Mouse (Mus musculus) adrenal gland, postnatal 25 days (tissue): ENCODE measurements around the gene Ssh3. TPM values are rescaled to one million over a fixed set of nuclear protein-coding genes. Genes with fewer than 3 reads are reported as not detected.
A peak's percentile ranks its signal among the peaks of the same experiment; 100 is the strongest.

Experiments
- DNase-seq: peaks from one replicate; pipeline ENCODE4 v3.0.0; 2021; ENCODE audit warnings: mixed read lengths
- total RNA-seq: library from RNA; stranded (reverse); gene quantifications from 2 replicates; pipeline ENCODE4 v1.2.3, GENCODE M21; 2021

Gene Ssh3
- total RNA-seq, 1 experiment from 2014 or later, result 52.3 TPM

DNA sequence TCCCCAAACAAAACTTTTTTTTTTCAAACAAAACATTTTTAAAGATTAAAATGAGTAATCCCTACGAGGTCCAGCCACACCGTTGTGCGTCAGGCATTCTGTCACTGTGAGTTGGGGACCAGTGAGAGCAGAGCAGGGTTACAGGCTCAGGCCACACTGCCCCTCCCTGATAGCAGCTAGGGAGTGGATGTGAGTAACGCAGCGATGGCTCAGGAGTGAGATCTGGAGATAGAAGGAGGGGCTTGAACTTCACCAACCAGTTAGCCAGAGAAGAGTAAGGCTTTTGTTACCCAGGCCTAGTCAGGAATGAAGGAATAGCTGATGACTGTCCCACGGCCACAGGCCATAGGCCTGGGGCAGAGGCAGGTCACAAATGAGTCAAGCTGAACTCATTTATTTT is 24.2 kb downstream of the Ssh3 start:
- no peak for DNase-seq

DNA sequence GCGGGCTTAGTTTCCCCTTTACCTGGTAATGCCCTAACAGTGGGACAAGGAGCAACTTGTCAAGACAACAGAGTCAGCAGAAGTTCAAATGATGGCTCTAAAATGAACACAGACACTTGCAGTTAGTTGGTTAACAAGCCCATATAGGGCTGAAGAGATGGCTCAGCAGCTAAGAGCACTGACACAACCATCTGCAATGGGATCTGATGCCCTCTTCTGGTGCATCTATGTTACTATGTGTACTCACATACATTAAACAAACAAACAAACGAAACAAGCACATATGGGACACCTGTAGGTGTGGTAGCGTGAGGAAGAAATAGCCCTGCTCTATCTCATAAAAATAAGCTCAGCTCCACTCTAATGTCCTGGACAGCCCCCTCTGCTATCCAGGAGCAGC is 26.6 kb downstream of the Ssh3 start:
- no peak for DNase-seq

DNA sequence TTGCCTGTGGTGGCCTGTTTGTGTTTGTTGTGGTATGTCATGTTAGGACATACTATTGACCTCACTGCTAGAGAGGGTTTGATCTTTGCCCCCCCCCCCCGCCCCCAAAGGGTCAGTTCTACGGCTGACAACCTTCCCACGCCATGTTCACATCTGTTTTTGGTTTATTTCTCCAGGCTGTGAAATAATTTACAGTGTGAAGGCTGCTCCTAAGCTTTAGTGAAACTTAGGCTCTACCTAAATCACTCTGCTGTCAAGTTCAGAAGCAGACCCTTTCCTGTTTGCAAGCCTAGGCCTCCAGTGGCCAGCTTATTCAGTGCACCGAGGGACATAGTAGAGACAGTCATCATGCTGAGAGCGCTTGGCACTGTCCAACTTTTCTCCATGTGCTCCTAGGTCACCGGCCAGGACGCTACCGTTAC is 28.7 kb downstream of the Ssh3 start:
- DNase-seq, result no peak

DNA sequence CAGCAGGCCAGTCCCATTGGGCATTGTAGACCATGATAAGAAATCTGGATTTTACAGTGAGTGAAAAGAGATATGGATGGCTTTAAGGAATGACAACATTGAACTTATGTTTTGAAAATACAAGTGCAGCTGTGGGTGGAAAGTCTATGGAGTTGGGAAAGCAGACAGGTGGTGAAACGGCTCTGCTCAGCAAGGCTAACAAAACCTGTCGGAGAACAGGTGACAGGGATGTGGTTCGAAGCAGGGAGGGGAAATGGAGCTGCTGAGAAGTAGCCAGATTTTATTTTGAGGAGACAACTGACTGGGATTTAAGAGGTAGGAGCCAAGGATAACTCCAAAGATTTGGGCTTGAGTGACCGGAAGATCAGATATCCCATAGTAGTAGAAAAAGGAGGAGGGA is 34.4 kb downstream of the Ssh3 start:
- no peak for DNase-seq

DNA sequence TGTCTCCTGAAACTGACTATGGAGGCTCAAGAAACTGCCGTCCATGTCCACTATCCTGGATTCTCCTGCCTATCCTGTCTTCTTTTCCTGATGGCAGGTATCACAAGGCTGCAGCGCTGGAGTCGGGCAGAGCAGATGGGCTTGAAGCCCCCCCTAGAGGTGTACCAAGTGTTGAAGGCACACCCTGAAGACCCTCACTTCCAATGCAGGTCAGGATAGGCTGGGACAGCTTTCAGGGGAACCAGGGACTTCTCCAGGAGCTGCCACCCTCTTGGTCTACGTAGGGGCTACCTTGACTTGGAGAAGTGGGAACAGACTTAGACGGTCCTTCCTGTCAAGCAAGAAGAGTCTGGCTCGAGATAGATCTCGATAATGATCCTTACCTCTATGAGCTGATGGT is 36.3 kb downstream of the Ssh3 start:
- no peak for DNase-seq

DNA sequence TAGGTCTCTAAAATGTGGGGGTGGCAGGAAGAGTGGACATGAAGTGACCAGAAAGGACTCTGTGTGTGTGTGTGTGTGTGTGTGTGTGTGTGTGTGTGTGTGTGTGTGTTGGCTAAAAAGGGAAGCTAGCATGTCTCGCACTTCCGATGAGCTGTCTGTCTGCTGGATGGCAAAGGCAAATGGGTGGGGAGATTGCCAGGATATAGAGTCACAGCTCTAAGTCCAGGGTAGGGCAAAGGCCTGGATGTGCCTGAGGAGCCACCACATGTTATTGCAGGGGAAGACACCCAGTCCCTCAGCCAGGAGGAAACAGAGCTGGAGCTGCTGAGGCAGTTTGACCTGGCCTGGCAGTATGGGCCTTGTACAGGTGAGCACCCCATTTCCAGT is 36.8 kb downstream of the Ssh3 start:
- no peak for DNase-seq

DNA sequence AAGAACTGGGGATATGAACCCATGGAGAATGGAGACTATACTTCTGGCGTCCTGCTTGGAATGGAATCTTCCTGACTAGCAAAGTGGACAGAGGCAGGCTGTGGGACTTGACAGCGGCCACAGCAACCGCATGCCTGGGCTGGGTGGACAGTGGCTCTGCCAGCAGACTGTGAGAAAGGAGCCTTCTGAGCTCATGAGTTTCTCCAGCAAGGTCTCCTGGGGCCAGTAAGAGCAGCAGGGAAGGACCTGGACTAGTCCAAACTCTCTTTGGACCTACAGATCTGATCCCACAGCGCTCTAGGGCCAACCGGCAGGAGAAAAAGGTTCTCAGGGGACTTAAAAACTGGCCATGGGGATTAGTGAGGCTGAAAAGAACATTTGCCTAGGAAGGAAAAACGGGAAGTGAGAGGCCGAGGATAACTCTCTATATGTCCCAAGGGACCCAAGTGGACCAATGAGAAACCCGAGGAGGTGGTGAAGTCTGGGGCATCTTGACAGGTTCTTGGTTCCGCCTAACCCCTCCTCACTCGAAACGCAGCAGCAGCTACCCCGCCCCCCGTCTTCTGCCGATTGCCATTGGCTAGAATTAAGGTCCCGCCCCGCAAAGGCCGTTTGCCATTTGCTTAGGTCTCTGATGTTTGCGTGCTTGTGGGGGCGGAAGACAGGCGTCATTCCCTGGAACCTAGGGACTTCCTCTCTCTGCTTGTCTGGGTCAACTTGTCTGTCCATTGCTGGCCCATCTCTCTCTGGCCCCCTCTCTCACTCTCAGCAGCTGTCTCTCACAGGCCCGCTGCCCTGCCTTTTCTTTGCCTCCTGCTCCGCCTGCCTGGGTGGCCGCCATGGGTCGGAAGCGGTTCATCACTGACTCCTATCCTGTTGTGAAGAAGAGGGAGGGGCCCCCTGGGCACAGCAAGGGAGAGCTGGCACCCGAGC is 37.5 kb downstream of the Ssh3 start, which contains the start of gene Pold4:
Gene Pold4, plus strand, starts transcription at position 647 of the 933 bp plus-strand sequence.
- DNase-seq, result peak; percentile 97

DNA sequence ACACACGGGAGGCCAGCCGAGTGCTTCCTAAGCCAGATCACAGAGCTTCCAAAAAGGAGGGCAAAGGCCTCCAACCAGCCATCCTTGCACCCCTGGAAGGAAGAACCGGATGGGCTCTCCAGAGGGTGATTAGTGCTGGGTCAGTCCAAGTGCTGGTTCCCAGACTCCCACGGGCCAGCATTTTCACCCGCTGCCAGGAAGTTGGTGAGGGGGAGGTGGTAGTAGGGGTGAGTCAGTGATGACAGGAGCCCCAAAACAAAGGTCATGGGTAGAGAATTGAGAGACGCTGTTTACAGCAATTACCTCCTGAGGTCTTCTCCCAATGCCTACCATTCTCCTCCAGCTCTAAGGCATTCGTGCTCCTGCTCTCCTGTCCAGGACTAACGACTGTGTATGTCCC is 38.6 kb downstream of the Ssh3 start:
- peak; percentile 64 for DNase-seq

DNA sequence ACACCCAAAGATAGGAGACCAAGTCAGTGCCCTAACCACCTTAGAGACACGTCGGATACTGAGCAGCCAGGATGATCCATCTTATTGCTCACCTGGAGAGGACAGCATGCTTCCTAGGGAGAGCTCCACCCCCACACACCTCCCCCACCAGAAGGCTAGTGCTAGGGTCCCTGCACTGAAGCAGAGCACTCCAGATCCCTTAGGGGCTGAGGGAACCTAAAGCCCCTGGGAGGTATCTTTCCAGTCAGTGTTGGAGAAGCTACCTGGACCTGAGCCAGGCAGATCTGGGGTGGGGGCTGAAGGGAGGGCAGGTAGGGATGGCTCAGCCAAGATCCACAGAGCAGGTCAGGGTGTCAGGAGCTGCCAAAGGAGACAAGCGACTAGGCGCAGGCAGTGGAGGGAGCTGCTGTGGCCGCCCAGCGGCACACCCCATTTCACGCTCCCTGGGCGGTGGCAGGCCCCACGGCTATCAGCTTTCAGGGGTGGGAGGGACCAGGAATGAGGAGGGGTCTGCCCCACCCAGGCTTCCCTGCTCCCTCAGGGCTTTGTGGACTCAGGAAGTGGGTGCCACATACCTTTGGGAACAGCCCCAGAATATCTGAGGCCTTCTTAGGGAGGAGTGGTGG is 39.4 kb downstream of the Ssh3 start:
- DNase-seq, result no peak

DNA sequence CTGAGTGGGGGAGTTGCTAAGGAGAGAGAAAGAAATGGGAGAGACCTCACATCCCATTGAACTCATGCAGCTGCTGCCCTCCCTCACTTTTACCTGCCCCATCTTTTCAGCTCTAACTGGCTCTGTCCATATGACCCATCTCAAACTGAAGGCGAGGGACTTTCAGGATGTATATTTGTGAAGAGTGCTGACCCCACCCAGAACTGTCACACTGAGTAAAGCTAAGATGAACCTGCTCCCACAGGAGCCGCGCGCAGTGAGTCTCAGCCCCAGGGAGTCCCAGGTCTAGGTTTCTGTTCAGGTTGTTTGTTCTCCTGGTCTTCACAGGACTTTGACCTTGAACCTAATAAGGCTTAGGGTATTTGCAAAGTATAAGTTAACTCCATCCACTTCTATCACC is 40.1 kb downstream of the Ssh3 start:
- DNase-seq, result no peak

DNA sequence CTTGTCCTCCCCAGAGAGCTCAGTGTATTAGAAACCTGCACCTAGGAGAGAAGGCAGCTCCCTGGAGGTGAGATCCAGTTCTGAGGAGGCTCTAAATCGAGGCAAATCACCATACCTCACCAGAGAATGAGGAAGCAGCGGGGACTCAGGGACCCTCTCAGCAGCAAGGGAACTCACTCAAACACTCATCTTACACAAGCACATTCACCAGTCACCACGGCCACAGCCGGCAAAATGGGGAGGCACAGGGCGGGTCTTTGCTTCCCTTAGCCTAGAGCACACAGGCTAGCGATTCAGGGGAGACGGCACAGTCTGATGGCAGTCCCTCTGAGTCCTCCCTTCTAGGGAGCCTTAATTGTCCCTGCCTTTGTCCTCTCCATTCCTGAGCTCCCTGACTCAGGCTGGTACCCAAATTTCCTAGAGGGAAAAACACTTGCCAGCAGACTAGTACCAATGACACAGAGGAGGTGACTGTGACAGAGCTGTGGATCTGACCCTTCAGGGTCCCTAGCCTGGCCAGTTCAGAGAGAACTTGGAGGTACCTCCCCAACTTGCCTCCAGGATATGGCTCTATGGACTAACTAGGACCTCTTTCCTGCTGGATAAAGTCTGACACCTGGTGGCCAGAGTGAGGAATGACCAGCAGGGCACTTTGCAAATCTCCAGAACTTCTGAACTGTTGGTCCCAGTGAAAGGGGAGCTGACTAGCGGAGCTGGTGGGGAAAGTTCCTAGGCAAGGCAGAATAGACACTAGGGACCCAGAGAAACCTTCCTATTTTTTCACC is 40.9 kb downstream of the Ssh3 start:
- peak; percentile 56 for DNase-seq

DNA sequence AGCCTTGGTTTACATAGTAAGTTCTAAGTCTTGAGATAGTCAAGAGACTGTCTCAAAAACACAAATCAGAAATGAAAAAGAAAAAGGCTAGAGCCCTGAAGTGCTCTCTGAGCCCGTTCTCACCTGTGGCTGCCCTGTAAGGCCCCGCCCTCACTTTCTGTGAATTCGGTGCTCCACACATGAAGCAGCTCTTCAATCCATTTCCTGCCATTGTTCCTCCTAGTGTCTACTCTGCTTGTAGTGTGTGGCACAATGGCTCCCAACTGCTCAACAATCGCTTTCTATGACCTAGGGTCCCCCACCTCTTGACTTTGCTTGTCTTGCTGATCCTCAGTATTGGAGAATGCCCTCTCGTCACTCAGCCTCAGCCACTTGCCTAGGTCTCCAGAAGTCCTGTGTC is 41.5 kb downstream of the Ssh3 start:
- DNase-seq, result no peak

DNA sequence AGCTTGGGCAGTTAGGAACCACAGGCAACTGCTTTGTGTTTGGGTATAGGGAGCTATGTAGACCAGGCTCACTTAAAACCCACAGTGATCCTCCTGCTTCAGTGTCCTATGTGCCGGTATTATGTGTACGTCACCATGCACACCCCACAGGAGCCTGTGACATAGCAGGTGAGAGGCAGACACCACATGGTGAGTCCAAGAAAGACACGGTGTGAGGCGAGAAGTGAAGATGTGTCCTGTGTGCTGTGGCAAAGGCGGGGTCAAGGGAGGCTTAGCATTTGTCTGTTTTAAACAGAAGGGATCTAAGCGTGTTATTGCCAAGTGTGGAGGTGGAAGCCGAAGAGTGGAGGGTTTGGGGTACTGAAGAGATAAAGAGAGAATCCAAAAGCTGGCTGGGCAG is 42.2 kb downstream of the Ssh3 start:
- DNase-seq, result no peak

DNA sequence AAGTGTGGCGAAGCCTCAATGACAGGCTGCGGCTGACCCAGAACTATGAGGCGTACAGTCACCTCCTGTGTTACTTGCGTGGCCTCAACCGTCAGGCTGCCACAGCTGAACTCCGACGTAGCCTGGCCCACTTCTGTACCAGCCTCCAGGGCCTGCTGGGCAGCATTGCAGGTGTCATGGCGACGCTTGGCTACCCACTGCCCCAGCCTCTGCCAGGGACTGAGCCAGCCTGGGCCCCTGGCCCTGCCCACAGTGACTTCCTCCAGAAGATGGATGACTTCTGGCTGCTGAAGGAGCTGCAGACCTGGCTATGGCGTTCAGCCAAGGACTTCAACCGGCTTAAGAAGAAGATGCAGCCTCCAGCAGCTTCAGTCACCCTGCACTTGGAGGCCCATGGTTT is 46.8 kb downstream of the Ssh3 start:
- DNase-seq, result peak; percentile 54

DNA sequence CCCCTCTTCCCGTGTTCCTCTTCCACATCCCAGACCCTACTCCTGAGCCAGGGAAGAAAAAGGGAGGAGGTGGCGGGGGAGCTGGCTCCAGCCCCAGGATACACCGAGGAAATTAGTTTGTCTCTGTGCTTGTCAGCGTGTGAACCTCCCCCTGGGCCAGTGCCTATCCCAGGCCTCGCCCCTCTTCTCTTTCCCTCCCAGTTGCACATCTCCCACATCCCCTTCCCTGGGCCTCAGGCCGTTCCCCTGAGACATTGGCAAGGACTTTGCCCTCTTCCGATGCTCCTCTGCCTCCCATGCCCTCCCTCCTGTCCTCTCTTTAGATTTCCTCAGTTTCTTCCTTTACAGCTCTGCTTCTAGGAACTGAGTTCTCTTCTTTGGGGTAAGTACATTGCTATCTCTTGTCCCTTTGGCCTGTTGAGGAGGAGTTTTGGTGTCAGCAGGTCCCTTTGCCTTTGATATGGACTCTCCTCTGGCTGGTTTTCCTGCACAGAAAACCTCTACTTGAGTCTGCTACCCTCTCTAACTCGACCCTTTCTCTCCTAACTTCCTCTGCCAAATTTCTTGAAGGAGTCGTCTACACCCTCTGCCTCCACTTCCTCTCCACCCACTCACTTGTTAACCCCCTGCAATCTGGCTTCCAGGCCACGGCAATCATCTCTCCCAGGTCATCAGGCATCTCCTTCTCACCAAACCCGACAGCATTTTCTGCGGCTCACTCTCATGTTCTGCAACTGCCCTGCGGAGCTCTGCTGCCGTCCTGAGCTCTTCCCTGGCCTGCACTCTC is 47.8 kb downstream of the Ssh3 start:
- DNase-seq, result no peak

DNA sequence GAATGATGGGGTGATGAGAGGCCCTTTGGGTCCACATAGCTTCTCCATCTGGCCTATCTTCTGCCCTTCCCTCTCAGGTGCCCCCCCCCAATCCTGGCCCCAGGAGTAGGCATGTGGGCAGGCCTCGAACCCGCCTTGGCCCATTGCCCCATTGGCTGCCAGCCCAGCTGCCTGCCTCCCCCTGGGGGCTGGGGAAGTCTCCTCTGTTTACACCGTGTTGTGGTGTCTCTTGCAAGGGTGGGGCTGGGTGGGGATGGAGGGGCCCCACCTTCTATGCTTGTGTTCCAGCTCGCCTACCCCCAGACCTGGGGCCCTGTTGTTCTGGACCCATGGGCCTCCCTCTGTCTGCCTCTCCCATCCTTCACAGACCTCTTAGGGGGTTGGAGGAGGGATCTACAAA is 48.6 kb downstream of the Ssh3 start:
- DNase-seq, result no peak

DNA sequence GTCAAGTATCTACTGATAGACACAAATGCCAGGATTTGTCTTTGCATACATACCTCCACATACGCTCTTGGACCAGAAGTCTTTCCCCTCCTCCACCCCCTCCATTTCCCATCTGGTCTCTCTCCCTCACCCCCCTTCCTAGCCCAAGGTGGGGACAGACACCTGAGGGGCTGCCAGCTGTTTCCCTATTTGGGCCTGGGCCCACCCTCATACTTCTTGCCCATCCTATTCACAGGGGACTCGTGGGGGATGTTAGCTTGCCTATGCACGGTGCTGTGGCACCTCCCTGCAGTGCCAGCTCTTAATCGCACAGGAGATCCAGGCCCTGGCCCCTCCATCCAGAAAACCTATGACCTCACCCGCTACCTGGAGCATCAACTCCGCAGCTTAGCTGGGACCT is 49.0 kb downstream of the Ssh3 start:
- DNase-seq, result no peak

DNA sequence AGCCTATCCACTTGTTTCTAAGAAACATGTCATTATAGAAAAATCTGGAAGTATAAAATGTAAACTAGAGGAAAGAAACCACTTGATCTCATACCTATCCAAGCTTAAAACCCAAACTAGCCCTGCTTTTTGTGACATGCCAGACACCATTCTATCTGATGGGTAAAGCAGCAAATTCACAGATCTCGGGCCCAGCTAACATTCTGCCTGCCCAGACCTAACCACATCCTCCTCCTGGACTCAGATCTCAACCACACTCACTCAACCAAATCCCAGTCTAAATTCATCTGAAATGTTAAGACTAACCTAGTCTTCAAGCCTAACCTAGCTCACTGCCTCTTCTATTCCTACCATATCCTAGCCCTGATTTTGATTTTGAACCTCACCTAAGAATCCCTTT is 50.2 kb downstream of the Ssh3 start:
- no peak for DNase-seq

DNA sequence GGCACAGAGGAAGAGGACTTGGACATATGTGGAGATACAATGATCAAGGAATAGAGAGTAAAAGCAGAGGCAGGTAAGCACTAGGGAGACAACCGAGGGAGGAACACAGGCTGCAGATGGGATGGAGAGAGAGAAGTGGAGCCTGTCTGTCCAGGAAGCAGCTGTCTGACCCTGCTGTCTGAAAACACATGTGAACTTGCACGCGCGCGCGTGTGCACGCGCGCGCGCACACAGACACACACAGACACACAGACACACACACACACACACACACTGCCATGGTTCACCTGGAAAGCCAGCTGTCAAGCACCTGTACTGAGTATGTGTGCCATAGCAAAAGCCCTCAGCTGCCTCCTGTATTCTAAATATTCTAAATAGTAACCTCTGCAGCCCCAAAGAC is 50.7 kb downstream of the Ssh3 start:
- DNase-seq, result no peak

DNA sequence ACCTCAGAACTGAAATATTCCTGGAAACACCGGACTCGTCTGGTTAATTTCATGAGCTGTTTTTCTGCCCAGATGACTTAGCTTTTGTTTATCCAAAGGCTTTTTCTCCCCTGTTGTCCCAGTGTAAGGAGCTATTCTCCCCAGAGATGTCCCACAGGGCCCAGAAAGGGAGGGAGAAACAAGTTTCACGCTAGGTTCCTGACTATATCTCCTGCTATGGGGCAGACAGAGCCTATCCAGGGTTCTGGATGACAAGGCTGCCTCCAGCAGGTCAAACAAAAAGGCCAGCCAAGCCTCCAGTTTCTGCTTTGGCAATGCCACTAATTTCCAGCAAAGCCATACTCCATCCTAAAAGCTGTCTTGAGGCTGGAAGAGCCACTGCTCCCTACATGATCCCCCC is 51.1 kb downstream of the Ssh3 start:
- no peak for DNase-seq

DNA sequence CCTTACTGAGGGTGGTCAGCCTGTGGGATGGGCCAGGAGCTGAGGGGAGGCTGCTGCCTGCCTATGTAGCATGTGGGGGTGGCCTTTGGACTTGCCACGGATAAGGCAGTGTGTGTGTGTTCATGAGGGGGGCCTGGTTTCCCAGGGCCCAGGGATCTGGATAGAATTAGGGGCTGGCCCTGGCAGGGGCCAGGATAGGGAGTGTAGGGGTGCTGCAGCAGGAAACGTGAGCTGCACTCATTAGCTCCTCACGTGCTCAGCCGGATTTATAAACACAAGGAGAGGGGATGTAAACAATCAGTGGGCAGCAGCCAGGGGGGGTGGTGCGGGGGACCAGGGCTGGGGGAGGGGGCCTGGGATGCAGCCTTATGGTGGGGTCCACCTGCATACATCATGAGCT is 51.8 kb downstream of the Ssh3 start:
- no peak for DNase-seq

DNA sequence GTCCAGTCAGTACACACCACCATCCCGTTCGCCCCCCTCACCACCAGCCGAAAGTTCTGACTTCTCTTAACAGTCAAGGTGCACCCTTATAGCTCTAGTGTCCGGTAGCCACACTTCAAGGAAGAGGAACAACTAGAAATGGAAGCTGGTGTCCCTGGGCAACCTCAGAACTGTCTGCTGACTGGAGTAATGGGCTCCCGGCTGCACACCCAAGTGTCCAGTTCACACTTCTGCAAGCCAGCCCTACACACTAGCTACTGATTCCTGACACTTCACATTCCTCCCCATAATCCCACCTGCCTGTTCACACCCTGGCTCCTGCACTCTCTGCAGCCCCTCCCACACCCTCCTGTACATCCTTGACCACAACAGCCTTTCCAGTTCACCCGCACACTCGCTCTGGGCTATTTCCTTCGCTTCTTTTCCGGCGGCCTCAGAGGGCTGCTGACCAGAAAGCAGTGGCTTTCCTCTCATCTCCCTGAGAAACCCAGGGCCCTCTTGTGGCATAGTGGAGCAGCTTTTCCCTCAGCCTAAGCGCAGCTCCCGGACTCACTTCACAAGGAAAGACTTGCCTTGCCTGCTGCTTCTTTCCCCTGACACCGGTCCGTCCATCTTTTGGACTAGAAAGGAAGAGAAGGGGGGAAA is 52.8 kb downstream of the Ssh3 start:
- DNase-seq, result peak; percentile 43
